Mouse (Mus musculus) stomach, embryonic 14.5 days (tissue): Measurements from ENCODE around the gene Wdr77. TPM values are rescaled to one million over a fixed set of nuclear protein-coding genes. Genes with fewer than 3 reads are reported as not detected.
"Not testable (repeated sequence)": the region's sequence is repeated elsewhere in the genome, so short reads cannot be mapped to it uniquely, and the experiment has no call there.

Source experiments
- ATAC-seq: fragments of 200-750 bp; cut with Nextera tagmentation; 2 replicates; pipeline ENCODE4 v1.8.0; 2017; ENCODE audit warnings: low read depth, moderate TSS enrichment; ENCODE audit not compliant: insufficient number of reproducible peaks, insufficient read depth, low FRiP score
- H3K27ac ChIP-seq: fragments of 300-500 bp; sonication (generic); 2 replicates; pipeline ENCODE4 v1.5.1; 2014; ENCODE audit warnings: mild to moderate bottlenecking, low read length, moderate library complexity, mixed read lengths
- H3K27me3 ChIP-seq: fragments of 300-500 bp; sonication (generic); 2 replicates; pipeline ENCODE4 v1.6.1; 2014; ENCODE audit warnings: low read length, control low read depth, mixed read lengths; ENCODE audit not compliant: control insufficient read depth, insufficient read depth
- H3K36me3 ChIP-seq: fragments of 300-500 bp; sonication (generic); 2 replicates; pipeline ENCODE4 v1.6.1; 2014; ENCODE audit warnings: mild to moderate bottlenecking, control low read depth, low read length, moderate library complexity, mixed read lengths; ENCODE audit not compliant: control insufficient read depth, insufficient read depth
- H3K4me1 ChIP-seq: fragments of 300-500 bp; sonication (generic); 2 replicates; pipeline ENCODE4 v1.6.1; 2014; ENCODE audit warnings: low read length, control low read depth, mixed read lengths; ENCODE audit not compliant: control insufficient read depth, insufficient read depth
- H3K4me2 ChIP-seq: fragments of 300-500 bp; sonication (generic); replicated peaks from 2 replicates; pipeline ENCODE4 v1.6.1; 2014; ENCODE audit warnings: low read depth, low read length, control low read depth
- H3K4me3 ChIP-seq: fragments of 300-500 bp; sonication (generic); 2 replicates; pipeline ENCODE4 v1.5.1; 2014; ENCODE audit warnings: low read depth, low read length, control low read depth
- H3K9ac ChIP-seq: fragments of 300-500 bp; sonication (generic); replicated peaks from 2 replicates; pipeline ENCODE4 v1.6.1; 2014; ENCODE audit warnings: low read depth, mild to moderate bottlenecking, control low read depth, low read length, moderate library complexity, mixed read lengths
- H3K9me3 ChIP-seq: fragments of 300-500 bp; sonication (generic); 2 replicates; pipeline ENCODE4 v1.6.1; 2016; ENCODE audit warnings: low read depth, low read length, control low read depth; ENCODE audit not compliant: control insufficient read depth
- WGBS: fragments of 180-500 bp; shearing (Covaris S2); extraction: QIAGEN DNeasy Blood & Tissue Kit; methylation state at CpG from one replicate; pipeline ENCODE4 v1.1.7; 2014; 5-methylcytosine and 5-hydroxymethylcytosine counted together
- polyA plus RNA-seq: library from polyadenylated mRNA; unstranded; fragments of >200 nt; fragmentation: Nextera tagmentation; extraction: Ambion mirVana; gene quantifications from 2 replicates; pipeline ENCODE4 v1.2.1, GENCODE M21; 2014

The Wdr77 gene
- polyA plus RNA-seq, 1 experiment from 2014 or later, result 137 TPM

DNA sequence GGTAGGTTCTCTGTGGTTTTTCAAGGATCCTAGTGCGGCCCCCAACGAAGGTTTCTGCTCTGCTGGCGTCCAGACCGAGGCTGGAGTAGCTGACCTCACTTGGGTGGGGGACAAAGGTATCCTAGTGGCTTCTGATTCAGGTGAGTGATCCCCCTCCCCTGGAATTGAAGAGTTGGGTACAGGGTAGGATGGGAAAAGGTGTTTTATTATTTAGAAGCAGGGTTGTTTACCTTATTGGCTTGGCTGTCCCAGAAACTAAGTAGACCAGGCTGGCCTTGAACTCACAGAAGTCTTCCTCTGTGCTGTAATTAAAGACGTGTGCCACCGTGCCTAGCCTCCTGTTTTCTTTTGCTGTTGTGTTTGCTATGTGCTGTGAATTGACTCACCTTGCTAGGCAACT is 830 bp downstream of the Wdr77 start, which contains the start of gene Atp5f1:
Gene Atp5f1, minus strand, starts transcription at position 101 of the 400 bp plus-strand sequence.
- Histone ChIP-seq H3K36me3 (peaks cover 39% of the 10 kb centered on the region), H3K4me3 (peak within 1 kb of the TSS; percentile 88), H3K4me1 (peaks cover 19% of the 10 kb centered on the region), H3K27me3 (no peaks in the 10 kb centered on the region), H3K4me2 (peak within 1 kb of the TSS; percentile 91), H3K9me3 (no peaks in the 10 kb centered on the region), H3K27ac (peak within 1 kb of the TSS; percentile 77; the same call in 1 of the 2 replicates), H3K9ac (peak within 1 kb of the TSS; percentile 93)
- 4% methylated on average over 6 of the region's 6 CpGs for WGBS
- no peak for ATAC-seq

DNA sequence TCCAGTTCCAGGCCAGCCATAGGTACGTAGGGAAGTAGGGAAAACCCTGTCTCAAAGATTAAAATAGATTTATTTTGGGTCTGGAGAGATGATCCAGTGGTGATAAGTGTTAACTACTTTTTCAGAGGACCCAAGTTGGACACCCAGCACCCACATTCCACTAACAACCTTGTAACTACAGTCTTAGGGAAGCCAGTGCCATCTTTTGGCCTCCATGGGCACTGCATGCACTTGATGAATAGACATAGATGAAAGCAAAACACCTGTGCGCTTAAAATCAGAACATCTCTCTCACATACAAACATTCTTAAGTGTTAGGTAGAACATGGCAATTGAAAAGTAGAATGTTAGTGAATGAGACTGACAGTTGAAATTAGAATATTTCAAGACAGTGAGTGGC is 1.5 kb downstream of the Wdr77 start:
- peaks cover 19% of the 10 kb centered on the region for H3K4me1 ChIP-seq
- H3K36me3 ChIP-seq, result peaks cover 44% of the 10 kb centered on the region
- H3K9me3 ChIP-seq, result no peaks in the 10 kb centered on the region
- no peak for ATAC-seq
- H3K4me3 ChIP-seq, result peak overlapping the region; percentile 88; the same call in 1 of the 2 replicates
- peak overlapping the region; percentile 91 for H3K4me2 ChIP-seq
- no peak overlapping the region for H3K9ac ChIP-seq
- H3K27ac ChIP-seq, result no peak overlapping the region
- 96% methylated on average over 2 of the region's 2 CpGs for WGBS
- no peaks in the 10 kb centered on the region for H3K27me3 ChIP-seq

DNA sequence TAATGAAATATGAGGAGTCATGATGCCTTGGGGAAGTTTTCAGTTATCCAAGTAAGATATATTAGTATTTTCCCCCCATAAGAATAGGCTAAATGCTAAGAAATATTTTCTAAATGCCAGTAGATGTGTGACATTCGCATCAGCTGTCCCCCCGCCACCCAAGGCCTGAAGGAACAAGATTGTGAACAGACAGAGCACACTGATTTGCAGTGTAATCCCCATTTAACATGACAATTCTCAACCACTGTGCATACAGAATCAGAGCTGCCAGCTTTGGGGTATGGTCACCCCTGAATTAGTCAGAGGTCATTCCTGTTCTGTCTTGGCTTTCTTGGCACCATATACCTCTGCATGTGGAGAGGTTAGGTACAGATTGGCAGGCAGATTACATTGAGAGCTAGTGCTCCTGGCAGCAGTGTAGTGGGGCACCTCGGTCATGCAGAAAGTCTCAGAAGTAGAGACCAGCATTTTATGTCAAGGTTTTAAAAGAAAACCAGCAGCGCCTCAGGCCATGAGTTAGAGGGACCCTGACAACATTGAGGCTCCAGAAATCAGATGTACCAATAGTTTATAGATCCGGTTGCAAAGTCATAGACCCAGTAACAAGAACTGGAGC is 12.8 kb downstream of the Wdr77 start:
- WGBS, result 75% methylated on average over 5 of the region's 5 CpGs
- no peak overlapping the region for H3K27ac ChIP-seq
- no peaks in the 10 kb centered on the region for H3K9me3 ChIP-seq
- H3K4me1 ChIP-seq, result no peaks in the 10 kb centered on the region
- ATAC-seq, result no peak
- H3K4me2 ChIP-seq, result no peak overlapping the region
- no peaks in the 10 kb centered on the region for H3K27me3 ChIP-seq
- H3K4me3 ChIP-seq, result no peak overlapping the region
- H3K9ac ChIP-seq, result no peak overlapping the region
- H3K36me3 ChIP-seq, result peaks cover 25% of the 10 kb centered on the region

DNA sequence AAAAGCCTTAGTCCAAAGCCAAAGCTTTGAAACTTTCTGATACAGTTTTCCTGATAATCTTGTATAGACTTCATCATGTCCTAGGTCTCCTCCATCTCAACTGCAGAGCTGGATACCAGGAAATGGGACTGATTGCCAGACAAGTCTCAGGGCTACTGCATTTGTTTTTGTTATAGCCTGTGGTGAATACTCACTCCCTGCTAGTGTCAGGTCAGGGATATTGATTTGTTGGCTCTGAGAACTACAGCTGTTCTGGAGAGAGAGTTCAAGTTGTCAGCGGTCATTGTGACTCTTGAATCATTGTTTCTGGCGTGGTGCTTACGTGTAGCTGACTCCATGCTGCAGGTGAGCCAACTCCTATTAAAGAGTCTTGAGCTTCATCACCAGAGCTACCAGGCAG is 14.2 kb downstream of the Wdr77 start, which contains the start of gene Ovgp1:
Gene Ovgp1, plus strand, starts transcription at position 301 of the 400 bp plus-strand sequence.
- Histone ChIP-seq H3K27ac (no peak within 1 kb of the TSS), H3K4me2 (no peak within 1 kb of the TSS), H3K4me1 (no peaks in the 10 kb centered on the region), H3K36me3 (peaks cover 15% of the 10 kb centered on the region), H3K4me3 (no peak within 1 kb of the TSS), H3K27me3 (no peaks in the 10 kb centered on the region), H3K9ac (no peak within 1 kb of the TSS), H3K9me3 (no peaks in the 10 kb centered on the region)
- 59% methylated on average over 3 of the region's 3 CpGs for WGBS
- no peak for ATAC-seq

DNA sequence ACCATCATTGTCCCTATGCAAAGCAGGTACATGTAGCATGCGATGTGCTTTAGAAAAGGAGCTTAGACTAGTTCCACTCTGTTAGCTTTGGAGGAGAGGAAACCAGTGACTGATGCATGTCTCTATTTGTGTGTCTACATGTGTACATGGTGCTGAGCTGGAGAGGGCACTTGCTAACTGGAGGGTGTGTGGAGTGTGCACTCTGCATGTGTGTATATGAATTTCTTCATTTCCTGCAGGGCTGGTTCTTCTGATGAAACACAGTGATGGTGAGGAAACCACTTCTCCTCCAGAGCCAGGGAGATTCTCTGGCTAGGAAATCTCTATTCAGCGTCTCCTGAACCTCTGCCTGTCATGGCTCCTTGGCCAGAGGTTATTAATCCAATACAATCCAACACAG is 15.0 kb downstream of the Wdr77 start:
- no peaks in the 10 kb centered on the region for H3K9me3 ChIP-seq
- WGBS, result 89% methylated on average over 2 of the region's 2 CpGs
- ATAC-seq, result no peak
- no peaks in the 10 kb centered on the region for H3K4me1 ChIP-seq
- H3K36me3 ChIP-seq, result peaks cover 7% of the 10 kb centered on the region; the same call in 1 of the 2 replicates
- no peak overlapping the region for H3K4me3 ChIP-seq
- H3K9ac ChIP-seq, result no peak overlapping the region
- no peak overlapping the region for H3K27ac ChIP-seq
- H3K4me2 ChIP-seq, result no peak overlapping the region
- H3K27me3 ChIP-seq, result no peaks in the 10 kb centered on the region

DNA sequence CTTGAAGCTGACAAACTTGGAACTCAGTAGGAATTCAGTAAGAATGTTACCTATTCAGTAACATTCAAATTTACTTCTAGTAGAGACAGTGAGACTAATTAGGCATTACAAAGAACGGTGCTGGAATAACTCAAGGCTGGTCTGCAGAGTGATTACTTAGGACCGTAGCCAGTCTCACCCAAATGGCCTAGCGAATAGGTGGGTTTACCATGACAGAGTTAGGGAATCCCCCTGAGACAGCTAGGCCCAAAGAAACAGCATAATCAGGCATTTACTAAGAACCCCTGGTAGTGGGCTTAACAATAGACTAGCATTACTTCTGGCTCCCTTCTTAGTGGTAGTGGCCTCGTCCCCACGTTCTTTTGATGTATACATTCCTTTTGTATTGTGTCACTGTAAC is 30.4 kb downstream of the Wdr77 start:
- WGBS, result 56% methylated on average over 5 of the region's 5 CpGs
- not testable (repeated sequence) for H3K4me1 ChIP-seq, H3K9me3 ChIP-seq, H3K9ac ChIP-seq, H3K27ac ChIP-seq, H3K4me2 ChIP-seq, ATAC-seq, H3K27me3 ChIP-seq, H3K4me3 ChIP-seq, H3K36me3 ChIP-seq

DNA sequence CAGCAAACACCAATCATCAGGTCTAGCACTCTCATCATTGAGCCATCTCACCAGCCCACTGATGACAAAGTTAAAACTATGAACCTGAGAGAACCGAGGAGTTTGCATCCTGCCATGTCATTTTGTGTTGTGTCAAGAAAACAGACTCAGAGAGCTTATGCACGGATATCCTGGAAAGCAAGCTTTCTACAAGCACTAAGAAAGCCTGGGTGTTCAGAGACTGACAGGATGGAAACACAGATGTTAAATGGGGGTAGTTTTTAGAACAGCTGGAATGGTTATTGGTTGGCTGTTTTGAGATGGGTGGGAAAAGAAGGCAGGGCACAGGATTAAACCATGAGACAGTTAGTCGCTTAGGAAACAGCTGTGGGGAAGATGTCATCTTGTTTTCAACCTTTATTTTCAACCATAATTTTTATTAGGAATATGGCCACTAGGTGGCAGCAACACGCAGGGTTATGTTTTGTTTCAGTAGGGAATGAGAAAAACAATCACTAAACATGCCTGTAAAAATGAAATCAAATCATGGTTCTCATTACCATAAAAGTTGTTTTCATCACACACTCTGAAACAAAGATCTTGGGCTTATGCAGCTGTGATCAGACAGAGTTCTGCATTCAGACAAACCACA is 32.6 kb downstream of the Wdr77 start:
- WGBS, result 25% methylated on average over 4 of the region's 4 CpGs

DNA sequence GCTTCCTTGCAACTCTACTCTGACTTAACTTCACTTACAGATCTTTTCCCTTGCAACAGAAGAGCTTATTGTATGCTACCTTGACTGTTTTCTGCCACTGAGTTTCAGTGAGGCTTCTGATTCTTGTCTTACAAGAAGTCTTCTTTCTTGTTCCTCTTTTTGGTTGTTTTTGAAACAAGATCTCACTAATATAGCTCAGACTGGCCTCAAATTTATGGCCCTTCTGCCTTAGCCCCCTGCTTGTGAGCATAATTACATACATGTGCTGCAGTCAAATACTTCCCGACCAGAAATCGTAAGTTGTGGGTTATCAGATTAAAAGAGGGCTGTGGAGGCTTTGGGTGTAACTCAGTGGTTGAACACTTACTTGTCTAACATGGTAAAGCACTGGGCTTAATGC is 35.6 kb downstream of the Wdr77 start:
- 63% methylated on average over 2 of the region's 2 CpGs for WGBS
- H3K4me2 ChIP-seq, result no peak overlapping the region
- H3K27me3 ChIP-seq, result no peaks in the 10 kb centered on the region
- no peak overlapping the region for H3K4me3 ChIP-seq
- H3K36me3 ChIP-seq, result no peaks in the 10 kb centered on the region
- no peak overlapping the region for H3K27ac ChIP-seq
- H3K9me3 ChIP-seq, result no peaks in the 10 kb centered on the region
- ATAC-seq, result no peak
- H3K4me1 ChIP-seq, result no peaks in the 10 kb centered on the region
- no peak overlapping the region for H3K9ac ChIP-seq

More for the DNA sequence above, 32.6 kb downstream of the Wdr77 start:
- Histone ChIP-seq H3K9ac (no peak overlapping the region), H3K36me3 (no peaks in the 10 kb centered on the region), H3K4me3 (no peak overlapping the region), H3K4me1 (no peaks in the 10 kb centered on the region), H3K27ac (no peak overlapping the region), H3K9me3 (no peaks in the 10 kb centered on the region), H3K4me2 (no peak overlapping the region), H3K27me3 (no peaks in the 10 kb centered on the region)
- no peak for ATAC-seq
